Mouse (Mus musculus): ENCODE measurements at regions not wholly inside any gene's neighbourhood (a gene's known extent, or its start where the extent isn't known, plus 50 kb on each side); places are given as distances from the start of the nearest gene placed in this dataset.

DNA sequence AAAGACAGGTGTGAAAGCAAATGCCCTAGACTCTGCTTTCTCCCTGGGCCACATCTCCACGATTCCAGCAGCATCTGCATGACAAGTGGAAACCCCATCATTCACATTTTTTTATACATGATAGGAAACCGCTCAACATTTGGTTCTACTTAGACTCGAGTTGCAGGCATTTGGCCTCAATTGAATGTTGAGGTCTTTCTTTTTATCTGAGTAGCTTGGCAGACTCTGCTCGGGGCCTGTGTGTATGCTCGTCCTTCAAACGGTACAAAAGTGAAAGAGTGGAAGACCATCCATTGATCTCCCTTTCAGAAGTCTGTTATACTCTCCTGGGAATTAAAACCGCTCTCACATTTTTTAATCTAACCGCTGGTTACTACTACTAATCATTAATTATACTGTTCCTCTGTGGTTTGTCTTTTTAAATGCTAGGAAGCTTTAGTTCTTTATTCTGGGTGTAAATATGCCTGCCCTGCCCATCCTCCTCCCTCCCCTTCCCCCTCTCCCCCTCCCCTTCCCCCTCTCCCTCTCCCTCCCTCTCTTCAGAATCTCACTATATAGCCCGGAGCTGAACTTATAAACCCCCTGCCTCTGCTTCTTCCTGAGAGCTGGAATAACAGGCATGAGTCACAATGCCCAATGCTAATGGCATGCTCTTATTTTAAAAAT is 75.5 kb downstream of the Dyrk2 start:
- Histone ChIP-seq H3K9ac (no peak overlapping the region), H3K27me3 (no peaks in the 10 kb centered on the region), H3K4me3 (replicated peaks) (no peak overlapping the region), H3K36me3 (replicated peaks) (no peaks in the 10 kb centered on the region), H3K27ac (no peak overlapping the region), H3K4me1 (peaks cover 13% of the 10 kb centered on the region), H3K9me3 (no peaks in the 10 kb centered on the region), H3K4me2 (no peak overlapping the region)
- ATAC-seq (ENCODE audit: low FRiP score) = no peak
- WGBS = 49% methylated on average over 9 of the region's 9 CpGs

DNA sequence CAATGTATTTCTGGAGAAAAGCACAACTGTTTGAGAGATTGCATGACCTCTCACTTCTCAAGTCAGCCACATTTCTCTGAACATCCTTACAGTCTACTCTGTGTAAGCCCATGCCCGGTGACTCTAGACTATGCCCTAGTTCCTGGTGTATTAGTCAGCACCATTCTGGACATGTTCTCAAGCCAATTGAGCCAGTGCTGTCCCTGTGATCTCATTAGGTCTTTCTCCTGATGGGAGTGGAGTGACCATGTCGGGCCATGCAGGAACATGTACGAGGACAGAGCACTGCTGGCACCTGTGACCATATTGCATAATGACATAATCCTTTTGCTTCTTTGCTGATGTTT is 75.0 kb downstream of the Dyrk2 start:
- Histone ChIP-seq H3K4me1 (peaks cover 13% of the 10 kb centered on the region), H3K27ac (no peak overlapping the region), H3K9me3 (no peaks in the 10 kb centered on the region), H3K27me3 (no peaks in the 10 kb centered on the region), H3K36me3 (replicated peaks) (no peaks in the 10 kb centered on the region), H3K4me3 (replicated peaks) (no peak overlapping the region), H3K9ac (no peak overlapping the region), H3K4me2 (no peak overlapping the region)
- 86% methylated on average over 3 of the region's 3 CpGs for WGBS
- ATAC-seq (ENCODE audit: low FRiP score) = no peak

DNA sequence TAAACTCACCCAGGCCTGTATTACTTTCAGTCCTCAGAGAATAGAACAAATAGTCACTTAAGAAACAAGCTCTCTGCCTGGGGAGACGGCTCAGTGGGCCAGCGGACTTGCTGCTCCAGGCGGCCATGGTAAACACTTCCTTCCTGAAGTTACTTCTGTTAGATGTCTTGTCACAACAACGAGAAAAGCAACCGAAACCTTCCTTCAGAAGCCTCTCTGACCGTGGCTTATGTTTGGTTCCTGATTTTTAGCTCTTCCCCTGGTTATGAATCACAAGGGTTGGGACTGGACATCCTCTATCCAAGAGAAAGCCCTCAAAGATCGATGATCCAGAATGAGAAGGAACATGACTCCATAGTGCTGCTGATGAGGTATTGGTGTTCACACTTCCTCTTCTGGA is 73.5 kb downstream of the Dyrk2 start:
- 87% methylated on average over 7 of the region's 7 CpGs for WGBS
- H3K4me3 ChIP-seq (replicated peaks) = no peak overlapping the region
- no peaks in the 10 kb centered on the region for H3K27me3 ChIP-seq
- no peaks in the 10 kb centered on the region for H3K36me3 ChIP-seq (replicated peaks)
- ATAC-seq (ENCODE audit: low FRiP score) = no peak
- H3K4me2 ChIP-seq = no peak overlapping the region
- no peak overlapping the region for H3K27ac ChIP-seq
- peaks cover 13% of the 10 kb centered on the region for H3K4me1 ChIP-seq
- H3K9me3 ChIP-seq = no peaks in the 10 kb centered on the region
- no peak overlapping the region for H3K9ac ChIP-seq

DNA sequence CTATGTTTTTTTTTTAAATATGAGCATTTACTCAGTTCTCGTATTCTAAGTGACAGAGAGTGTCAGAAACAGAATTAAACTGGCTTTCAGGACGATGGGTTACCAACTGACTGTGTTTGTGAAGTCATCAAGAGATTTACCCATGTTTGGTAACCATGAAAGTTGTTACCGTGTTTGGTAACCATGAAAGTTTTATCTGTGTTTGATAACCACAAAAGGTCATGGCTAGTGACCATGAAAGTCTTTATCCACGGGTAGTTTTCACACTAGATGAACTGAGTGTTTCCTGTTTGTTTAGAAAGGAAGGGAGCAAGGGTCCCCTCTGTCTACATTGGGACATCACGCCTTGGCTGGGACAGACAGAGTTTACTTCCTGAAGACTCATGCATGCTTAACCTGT is 72.8 kb downstream of the Dyrk2 start:
- ATAC-seq (ENCODE audit: low FRiP score) = no peak
- no peak overlapping the region for H3K27ac ChIP-seq
- H3K27me3 ChIP-seq = no peaks in the 10 kb centered on the region
- H3K36me3 ChIP-seq (replicated peaks) = no peaks in the 10 kb centered on the region
- H3K4me1 ChIP-seq = peaks cover 13% of the 10 kb centered on the region
- 83% methylated on average over 5 of the region's 5 CpGs for WGBS
- no peak overlapping the region for H3K9ac ChIP-seq
- H3K4me3 ChIP-seq (replicated peaks) = no peak overlapping the region
- no peaks in the 10 kb centered on the region for H3K9me3 ChIP-seq
- no peak overlapping the region for H3K4me2 ChIP-seq

DNA sequence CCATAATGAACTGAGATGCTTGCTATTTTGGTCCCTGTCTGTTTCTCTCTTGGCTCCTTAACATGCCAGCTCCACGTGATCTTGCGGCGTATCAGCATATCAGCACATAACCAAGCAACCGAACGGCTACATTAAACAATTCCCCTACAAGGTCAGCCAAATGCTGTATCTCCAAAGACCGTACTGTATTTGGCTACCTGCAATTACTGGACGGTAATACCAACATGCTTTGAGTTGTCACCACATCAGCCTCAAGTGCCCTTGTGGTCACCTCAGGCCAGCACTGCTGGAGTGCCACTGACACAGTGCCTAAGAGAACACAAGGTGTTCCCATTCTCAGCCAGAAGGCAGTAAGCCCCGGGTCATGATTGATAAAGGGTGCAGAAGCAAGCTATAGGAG is 70.2 kb downstream of the Dyrk2 start:
- Histone ChIP-seq H3K36me3 (replicated peaks) (no peaks in the 10 kb centered on the region), H3K4me1 (peaks cover 4% of the 10 kb centered on the region), H3K9ac (no peak overlapping the region), H3K27me3 (no peaks in the 10 kb centered on the region), H3K9me3 (no peaks in the 10 kb centered on the region), H3K4me2 (no peak overlapping the region), H3K27ac (no peak overlapping the region), H3K4me3 (replicated peaks) (no peak overlapping the region)
- WGBS = 95% methylated on average over 8 of the region's 8 CpGs
- no peak for ATAC-seq (ENCODE audit: low FRiP score)

DNA sequence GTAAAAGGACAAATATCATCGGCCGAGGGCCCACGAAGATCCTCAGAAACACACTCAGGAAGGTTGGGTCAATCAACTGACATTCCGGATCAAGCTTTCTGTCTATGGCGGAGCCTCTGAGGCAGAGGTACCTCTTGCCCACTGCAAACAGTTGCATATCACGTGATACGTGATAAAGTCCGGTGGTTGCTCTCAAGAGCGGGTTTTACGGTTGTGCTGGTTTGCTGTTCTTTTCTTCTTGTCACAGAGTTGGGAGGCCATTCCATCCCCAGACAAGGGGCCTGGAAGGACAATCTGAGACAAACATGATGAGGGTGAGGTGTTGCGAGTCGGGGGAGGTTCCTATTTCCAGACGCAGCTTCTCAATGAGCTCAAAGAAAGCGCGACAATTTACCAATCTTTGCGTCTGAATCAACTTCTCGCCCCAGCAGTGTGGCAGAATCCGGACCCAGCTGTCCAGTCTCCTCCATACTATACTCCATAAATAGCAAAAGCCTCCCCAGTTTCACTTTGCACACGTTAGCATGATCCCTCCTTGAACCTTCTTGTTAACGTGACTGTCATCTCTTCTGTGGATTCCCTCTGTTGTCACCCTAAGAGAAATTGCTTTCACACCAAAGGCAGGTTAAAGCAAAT is 66.0 kb downstream of the Dyrk2 start:
- Histone ChIP-seq H3K27me3 (no peaks in the 10 kb centered on the region), H3K4me2 (no peak overlapping the region), H3K4me1 (no peaks in the 10 kb centered on the region), H3K9ac (no peak overlapping the region), H3K36me3 (replicated peaks) (no peaks in the 10 kb centered on the region), H3K9me3 (no peaks in the 10 kb centered on the region), H3K27ac (no peak overlapping the region), H3K4me3 (replicated peaks) (no peak overlapping the region)
- 91% methylated on average over 20 of the region's 20 CpGs for WGBS
- ATAC-seq (ENCODE audit: low FRiP score) = no peak

DNA sequence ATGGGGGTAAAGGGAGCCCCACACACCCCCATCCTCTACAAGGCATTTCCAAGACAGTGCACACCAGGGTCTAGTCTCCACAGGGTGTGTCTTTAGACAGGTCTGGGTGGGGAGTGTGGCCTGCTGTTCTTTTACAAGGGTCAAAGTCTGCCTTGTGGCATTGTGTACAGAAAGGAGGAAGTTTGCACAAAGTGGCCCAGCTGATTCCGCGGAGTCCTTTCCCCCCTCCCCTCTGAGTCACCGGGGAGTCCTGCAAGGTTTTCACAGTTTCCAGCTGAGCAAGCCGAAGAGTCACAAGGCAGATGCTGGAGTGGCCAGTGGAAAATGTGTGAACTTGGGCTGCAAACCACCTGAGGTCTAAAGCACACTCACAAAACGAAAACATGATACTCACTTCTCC is 65.4 kb downstream of the Dyrk2 start:
- no peaks in the 10 kb centered on the region for H3K9me3 ChIP-seq
- no peak for ATAC-seq (ENCODE audit: low FRiP score)
- no peaks in the 10 kb centered on the region for H3K4me1 ChIP-seq
- H3K27me3 ChIP-seq = no peaks in the 10 kb centered on the region
- no peaks in the 10 kb centered on the region for H3K36me3 ChIP-seq (replicated peaks)
- H3K9ac ChIP-seq = no peak overlapping the region
- H3K4me3 ChIP-seq (replicated peaks) = no peak overlapping the region
- no peak overlapping the region for H3K27ac ChIP-seq
- WGBS = 67% methylated on average over 5 of the region's 5 CpGs
- no peak overlapping the region for H3K4me2 ChIP-seq
